Mouse (Mus musculus) adrenal gland, postnatal 10 days (tissue): ENCODE data around the gene Shank2. TPM values are rescaled to one million over a fixed set of nuclear protein-coding genes. Genes with fewer than 3 reads are reported as not detected.

Experiments used
- DNase-seq: peaks from one replicate; pipeline ENCODE4 v3.0.0; 2021; ENCODE audit warnings: mixed read lengths
- total RNA-seq, 2 experiments: library from RNA; stranded (reverse); gene quantifications; 2 replicates each; pipeline ENCODE4 v1.2.3; 2021

The Shank2 gene
- total RNA-seq, 2 experiments from 2014 or later = 3.6 to 6.5 TPM

DNA sequence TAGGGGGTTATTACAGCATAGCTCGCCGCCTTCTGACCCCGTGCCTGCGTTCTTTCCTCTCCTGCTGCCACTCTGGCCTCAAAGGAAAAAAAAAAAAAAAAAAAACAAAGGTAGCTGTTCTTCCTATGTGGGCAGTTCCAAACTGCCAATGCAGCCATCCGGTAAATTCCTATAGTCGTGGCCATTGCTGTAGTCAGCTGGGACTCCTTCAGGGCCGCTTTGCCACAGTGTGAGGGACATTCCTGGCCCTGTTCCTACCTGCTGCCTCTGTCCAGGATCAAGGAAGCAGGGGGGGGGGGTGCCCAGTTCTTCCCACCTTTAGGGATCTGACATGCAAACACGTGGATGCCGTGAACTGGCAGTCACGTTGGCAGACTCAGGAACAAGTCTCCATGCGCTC lies 29.1 kb downstream of the Shank2 start:
- DNase-seq = no peak

- DNase-seq = no peak
Observed at GRCm38 (mm10) chr7:144031611-144032010, 29.9 kb downstream of the Shank2 start.

- DNase-seq = no peak
Observed at GRCm38 (mm10) chr7:144037541-144037940, 35.8 kb downstream of the Shank2 start.

DNA sequence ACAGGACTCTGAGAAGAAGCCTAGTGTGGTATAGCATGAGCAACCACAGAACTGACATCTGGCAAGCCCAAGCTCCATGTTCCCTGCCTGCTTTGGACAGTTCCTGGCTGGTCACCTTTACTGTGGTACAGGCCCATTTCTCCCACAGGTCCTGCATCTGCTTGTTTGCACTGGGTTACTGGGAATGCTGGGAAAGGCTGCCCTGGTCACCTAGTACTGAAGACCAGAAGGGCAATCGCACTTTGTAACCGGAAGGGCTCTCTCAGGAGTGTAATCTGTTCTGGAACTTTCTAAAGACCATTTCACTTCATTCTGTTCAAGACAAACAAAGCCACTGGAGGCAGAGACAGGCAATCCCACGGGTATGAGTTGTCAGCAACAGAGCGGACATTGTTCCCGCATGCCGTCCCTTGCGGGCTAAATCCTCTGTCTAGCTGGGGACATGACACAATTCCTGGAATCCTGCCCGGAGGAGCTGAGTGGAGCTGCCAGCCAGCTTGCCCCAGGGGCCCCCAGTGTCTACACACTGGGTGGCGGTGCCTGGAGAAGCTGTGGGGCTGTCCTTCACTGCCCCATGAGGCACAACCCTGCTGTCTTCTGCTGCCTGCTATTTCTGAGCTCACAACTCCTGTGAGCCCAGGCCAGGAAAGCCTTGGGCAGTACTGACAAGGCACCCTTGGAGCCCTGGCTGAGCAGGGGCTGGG lies 36.4 kb downstream of the Shank2 start:
- peak; percentile 90 for DNase-seq

- DNase-seq = no peak
Observed at GRCm38 (mm10) chr7:144038741-144039140, 37.0 kb downstream of the Shank2 start.

DNA sequence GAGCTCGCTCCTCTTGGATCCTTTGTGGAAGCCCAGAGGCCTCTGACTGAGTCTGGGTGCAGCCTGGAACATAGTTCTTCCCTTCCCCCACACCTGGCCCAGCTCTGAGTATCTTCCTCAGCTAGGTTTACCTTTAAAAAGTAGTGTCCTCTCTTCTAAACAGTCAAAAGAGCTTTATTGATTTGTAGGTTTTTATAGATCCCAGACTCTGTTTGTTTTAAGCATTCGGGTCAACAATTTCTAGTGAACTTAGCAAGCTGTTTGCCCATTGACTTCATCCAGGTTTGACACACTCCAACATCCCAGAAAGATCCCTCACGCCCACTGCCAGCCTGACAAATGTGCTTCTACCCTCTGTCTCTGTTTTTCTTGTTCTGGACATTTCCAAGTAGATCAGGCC lies 38.6 kb downstream of the Shank2 start:
- no peak for DNase-seq

GRCm38 (mm10) chr7:144052076-144052475 lies 50.3 kb downstream of the Shank2 start:
- peak; percentile 75 for DNase-seq

DNA sequence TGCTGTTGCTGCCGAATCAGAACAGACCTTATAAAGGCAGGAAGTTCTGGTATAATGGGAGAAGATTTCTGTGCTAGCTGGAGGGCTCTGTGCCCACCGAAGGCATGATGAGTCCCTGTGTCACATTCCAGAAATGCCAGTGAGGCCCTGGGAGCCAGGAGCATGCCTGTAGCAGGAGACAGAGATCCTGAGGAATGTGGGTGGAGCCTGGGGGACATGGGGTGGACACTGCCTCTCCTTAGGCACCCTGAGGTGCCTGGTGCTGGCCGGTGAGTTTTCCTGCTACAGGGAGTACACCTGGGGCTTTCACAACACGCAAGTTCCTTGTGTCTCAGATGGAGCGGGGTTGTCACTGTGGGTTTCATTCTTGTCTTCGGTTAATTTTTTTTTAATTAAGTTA lies 53.5 kb downstream of the Shank2 start:
- DNase-seq = no peak

DNA sequence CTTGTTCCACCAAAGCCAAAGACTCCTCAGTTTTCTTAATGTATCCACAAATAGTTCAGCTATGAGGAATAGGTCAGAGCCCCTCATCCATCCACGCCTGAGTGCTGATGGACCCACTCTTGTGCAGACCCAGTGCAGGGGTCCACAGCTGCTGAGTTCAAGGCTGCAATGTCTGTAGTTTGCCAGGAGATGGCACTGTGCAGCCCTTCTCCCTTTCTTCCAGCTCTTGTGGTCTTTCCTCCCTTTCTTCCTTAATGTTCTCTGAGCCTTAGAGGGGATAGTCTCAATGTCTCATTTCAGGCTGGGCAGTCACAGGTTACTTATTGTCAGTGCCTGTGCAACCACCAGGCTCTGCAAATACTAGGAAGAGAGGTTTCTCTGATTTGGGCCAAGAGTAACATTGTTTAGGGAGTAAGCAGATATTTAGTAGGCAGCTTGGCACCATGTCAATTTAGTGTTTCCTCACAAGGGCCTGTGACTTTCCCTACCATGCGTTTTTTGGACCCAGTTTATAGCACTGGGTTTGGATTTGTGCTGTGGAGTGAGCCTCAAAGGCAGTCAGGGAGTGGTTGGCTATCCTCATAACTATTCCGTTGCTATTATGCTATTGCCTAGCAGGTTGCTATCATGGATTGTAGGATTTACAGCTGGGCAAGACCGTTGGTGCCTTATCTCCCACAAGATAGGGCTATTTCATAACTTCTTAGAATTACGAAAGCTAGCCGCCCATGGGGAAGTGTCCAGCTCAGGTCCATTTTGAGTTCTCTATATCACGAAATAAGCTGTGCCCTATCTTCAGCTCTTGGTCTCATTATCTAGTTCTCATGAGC lies 54.2 kb downstream of the Shank2 start:
- DNase-seq = peak; percentile 38

DNA sequence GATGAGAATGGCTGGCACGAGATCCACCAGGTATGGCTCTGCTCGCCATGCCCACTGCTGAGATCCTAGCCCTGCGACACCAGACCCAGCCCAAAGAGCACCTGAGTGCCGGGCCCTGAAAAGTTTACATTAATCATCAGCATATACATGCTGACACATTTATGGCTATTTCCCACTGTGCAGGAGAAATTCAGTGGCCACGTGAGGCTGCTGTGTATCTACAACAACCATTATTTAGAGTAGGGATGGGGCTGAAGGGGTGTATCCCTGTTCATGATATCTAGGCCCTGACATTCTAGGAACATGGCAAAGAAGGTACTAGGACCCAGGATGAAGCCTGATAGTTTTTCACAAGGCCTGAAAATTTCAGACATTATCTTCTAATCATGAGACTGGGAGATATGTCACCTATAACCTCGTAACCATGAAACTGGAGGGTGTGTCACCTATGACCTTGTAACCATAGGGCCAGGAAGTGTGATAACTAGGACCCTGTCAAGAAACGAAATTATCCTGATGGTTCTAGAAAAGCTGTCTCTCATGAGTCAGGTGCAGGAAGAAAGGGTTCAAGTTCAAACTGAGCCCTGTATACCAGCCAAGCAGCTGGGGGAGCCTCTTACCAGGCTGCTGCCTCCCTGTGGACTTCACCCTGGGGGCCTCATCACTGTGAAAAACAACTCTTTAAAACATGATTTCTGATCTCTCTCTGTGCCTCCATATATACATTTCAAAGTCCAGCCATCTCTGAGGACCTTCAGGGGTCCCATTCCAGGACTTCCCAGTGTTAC lies 68.6 kb downstream of the Shank2 start:
- DNase-seq = no peak

DNA sequence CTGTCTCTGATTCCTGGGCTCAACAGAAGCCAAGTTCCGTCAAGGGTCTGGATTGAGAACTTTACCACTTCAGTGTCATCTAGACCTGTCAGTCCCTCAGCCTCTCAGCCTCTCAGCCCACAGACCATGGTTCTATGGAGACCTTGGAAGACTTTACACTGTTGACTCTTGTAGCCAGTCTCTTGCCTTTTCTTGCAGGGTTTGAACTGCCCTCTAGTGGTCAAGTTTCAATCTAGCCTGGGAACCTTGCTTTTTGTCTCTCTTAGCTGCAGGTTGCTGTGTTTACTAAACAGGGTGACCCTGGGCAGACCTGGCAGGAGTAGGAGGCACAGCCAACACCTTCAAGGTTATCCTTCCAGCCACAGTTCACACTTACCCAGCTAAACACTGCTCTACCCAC lies 70.5 kb downstream of the Shank2 start:
- DNase-seq = peak; percentile 39

- no peak for DNase-seq
Observed at GRCm38 (mm10) chr7:144072856-144073255, 71.1 kb downstream of the Shank2 start.

DNA sequence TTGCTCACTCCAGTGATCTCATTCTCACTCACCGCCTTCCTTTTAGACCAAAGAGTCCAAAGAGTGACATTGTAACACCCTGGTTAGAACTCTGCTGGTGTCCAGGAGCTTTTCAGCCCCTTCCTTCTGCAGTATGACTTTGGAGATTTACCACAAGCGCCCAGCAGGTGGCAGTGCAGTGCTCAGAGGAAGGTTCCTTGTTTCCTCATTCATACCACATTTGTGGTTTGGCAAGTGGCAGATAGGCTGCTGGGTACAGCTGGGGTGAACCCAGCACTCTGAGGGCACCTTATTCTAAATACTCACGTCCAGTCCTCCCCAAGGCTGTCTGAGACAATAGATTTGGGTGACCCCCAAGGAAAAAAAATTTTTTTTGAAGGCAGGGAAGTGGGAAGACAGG lies 73.0 kb downstream of the Shank2 start:
- peak; percentile 82 for DNase-seq

DNA sequence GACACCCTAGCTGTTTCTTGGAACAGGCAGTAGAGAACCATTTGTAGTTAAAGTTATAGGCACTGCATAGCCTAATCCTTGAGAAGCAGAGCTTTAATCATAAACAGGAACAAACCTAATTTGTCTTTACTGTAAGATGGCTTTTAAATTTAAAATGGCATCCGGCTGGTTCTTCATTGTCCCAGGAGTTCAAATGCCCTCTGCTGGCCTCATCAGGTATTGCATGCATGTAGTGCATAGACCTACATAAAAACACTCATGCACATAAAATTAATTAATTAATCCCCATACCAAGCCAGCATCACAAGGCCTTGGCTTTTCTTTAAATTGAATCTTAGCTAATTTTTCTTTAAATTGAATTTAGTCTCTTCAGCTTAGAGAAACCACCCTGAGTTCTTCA lies 76.9 kb downstream of the Shank2 start:
- DNase-seq = peak; percentile 36

GRCm38 (mm10) chr7:144079861-144080260 lies 78.1 kb downstream of the Shank2 start:
- DNase-seq = no peak

- peak; percentile 46 for DNase-seq
Observed at GRCm38 (mm10) chr7:144081448-144081847, 79.7 kb downstream of the Shank2 start.

- peak; percentile 28 for DNase-seq
Observed at GRCm38 (mm10) chr7:144081963-144082362, 80.2 kb downstream of the Shank2 start.

DNA sequence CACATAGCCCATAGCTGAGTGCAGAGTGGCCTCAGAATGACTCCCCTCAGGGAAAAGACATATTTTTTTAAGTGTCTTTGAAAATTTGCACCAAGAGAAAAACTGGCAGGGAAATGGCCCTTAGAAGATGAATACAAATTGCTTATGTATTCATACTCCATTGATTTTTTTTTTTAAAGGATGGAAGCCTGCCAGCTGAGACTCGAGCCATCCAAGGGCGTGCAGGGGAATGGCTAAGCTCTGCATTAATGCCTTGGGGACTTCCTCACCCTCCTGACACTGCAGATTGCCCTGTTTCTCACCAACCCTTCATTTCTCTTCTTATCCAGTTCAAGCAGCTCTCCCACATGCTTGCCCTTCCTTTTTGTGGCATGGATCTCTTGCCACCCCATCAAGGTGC lies 85.5 kb downstream of the Shank2 start:
- no peak for DNase-seq

- no peak for DNase-seq
Observed at GRCm38 (mm10) chr7:144094132-144094531, 92.4 kb downstream of the Shank2 start.

GRCm38 (mm10) chr7:144097314-144097713 lies 95.6 kb downstream of the Shank2 start:
- DNase-seq = peak; percentile 54

GRCm38 (mm10) chr7:144102222-144102980 lies 100.7 kb downstream of the Shank2 start:
- DNase-seq = no peak

DNA sequence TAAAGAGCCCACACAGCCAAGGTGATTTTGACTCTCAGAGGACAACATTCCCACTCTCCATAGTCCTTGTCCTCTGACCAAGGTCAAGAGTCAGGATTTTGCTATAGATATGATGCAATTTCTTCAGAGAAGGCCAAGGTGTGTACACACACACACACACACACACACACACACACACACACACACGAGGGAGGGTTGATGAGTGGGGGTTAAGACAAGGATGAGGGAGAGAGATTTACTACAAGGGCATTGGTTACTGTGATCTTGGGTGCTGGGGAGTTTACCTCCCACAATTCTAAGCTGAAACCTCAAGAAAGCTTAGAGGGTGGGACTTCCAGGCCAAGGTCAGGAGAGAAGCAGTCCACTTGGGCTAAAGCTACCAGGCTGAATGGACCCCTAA lies 104.2 kb downstream of the Shank2 start:
- DNase-seq = no peak
